Mouse (Mus musculus) kidney, adult 18-20 months (tissue): ENCODE data around the gene Dnaaf2.
"Not testable (repeated sequence)": the region's sequence is repeated elsewhere in the genome, so short reads cannot be mapped to it uniquely, and the experiment has no call there.

Experiments
- DNase-seq: peaks from one replicate; pipeline ENCODE4 v3.0.0; 2021

Dnaaf2 gene

GRCm38 (mm10) chr12:69197378-69198163, 658 bp downstream of the Dnaaf2 start:
- DNase-seq: peak; percentile 61

DNA sequence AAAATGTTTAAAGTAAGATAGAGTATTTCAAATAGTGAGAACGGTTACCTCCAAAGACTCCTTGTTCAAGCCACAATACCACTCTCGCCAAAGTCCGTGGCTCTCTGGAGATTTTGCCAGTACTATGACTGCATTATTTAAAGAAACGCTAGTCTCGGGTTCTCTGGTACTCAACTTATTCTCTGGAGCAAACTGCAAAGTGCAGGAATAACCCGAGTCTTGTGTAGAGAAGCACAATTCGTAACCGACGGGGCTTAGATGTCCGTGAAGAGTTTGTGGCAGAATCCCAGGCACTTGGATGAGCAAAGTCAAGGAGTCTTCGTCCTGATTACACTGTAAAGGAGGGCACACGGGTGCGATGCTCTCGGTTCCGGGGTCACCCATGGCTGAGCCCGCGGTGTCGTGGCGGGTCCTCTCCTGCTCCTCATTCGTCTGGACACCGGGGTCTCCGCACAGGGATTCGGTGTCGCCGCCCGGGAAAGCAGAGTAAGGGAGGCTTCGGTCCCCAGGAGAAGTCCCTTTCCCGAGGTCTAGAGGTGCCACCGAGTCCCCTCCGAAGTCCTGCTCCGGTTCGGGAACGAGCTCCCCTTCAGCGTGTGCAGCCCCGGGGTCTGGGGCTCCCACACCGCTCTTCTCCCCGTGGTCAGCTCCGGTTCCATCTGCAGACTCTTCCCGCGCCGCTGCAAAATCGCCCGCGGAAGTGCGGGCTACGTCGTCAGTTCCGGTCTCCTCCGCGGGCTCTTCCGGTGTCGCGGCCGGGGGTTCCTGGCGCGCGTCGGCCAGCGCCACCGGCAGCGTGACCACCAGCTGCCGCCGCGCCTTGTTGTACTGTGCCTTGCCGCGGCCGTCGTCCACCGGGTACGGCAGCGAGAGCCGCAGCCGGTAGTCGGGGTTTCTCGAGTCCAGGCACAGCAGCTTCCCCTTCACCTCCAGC, 1.5 kb downstream of the Dnaaf2 start, which contains the start of gene Gm49383:
Gm49383 (minus strand) TSS at position 661 of the 934 bp plus-strand sequence.
- DNase-seq: peak; percentile 78

- DNase-seq: no peak
Observed at GRCm38 (mm10) chr12:69192637-69193036, 5.6 kb downstream of the Dnaaf2 start.

GRCm38 (mm10) chr12:69191396-69191795, 6.8 kb downstream of the Dnaaf2 start:
- no peak for DNase-seq

GRCm38 (mm10) chr12:69190522-69190921, 7.7 kb downstream of the Dnaaf2 start:
- DNase-seq: no peak

- no peak for DNase-seq
Observed at GRCm38 (mm10) chr12:69190074-69190473, 8.2 kb downstream of the Dnaaf2 start.

GRCm38 (mm10) chr12:69186811-69187471, 11.3 kb downstream of the Dnaaf2 start:
- peak; percentile 53 for DNase-seq

DNA sequence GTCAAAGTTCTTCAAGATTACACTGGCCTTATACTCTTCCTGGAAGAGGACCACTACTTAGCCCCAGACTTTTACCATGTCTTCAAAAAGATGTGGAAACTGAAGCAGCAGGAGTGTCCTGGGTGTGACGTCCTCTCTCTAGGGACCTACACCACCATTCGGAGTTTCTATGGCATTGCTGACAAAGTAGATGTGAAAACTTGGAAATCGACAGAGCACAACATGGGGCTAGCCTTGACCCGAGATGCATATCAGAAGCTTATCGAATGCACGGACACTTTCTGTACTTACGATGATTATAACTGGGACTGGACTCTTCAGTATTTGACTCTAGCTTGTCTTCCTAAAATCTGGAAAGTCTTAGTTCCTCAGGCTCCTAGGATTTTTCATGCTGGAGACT, 12.9 kb downstream of the Dnaaf2 start:
- peak; percentile 20 for DNase-seq

GRCm38 (mm10) chr12:69184342-69185295, 13.6 kb downstream of the Dnaaf2 start:
- no peak for DNase-seq

- DNase-seq: peak; percentile 99
Observed at GRCm38 (mm10) chr12:69183583-69184308, 14.5 kb downstream of the Dnaaf2 start, which contains the start of the genes Rpl36al and Mgat2. Gene Rpl36al (minus strand): TSS chr12:69184083. Gene Mgat2 (plus strand): TSS chr12:69184157.

- DNase-seq: no peak
Observed at GRCm38 (mm10) chr12:69181800-69182199, 16.4 kb downstream of the Dnaaf2 start.

DNA sequence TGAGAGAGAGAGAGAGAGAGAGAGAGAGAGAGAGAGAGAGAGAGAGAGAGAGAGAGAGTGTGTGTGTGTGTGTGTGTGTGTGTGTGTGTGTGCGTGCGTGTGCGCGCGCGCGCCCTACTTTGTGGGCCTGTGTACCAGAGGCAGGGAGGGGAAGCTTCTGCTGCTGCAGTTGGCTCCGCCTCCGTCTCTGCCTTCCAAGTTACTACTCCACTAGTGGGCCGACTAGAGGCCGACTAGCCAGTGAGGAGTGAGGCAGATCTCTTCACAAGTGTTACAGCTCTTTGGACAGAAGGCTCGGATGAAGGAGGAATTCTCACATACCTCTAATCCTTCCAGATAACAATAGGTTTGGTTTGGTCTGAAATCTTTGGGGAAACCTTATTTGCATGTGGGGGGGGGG, 18.9 kb downstream of the Dnaaf2 start:
- no peak for DNase-seq

DNA sequence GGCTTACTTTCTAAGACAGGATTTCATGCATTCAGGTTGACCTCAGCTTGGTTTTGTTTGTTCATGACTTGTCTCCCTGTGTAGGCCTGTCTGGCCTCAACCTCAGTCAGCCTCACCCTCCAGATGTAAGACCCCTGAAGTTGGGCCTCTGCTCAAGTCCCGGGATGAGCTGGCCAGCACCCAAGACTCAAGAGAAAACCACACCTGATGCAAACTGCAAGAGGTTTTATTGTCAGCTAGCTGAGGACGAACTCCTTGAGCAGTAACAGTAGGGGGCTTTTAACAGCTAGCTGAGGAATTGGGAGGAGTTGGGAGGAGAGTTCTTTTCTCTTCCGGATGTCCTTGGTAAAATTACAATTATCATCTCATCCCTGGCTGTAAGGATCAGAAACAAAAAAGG, 20.7 kb downstream of the Dnaaf2 start:
- DNase-seq: no peak

DNA sequence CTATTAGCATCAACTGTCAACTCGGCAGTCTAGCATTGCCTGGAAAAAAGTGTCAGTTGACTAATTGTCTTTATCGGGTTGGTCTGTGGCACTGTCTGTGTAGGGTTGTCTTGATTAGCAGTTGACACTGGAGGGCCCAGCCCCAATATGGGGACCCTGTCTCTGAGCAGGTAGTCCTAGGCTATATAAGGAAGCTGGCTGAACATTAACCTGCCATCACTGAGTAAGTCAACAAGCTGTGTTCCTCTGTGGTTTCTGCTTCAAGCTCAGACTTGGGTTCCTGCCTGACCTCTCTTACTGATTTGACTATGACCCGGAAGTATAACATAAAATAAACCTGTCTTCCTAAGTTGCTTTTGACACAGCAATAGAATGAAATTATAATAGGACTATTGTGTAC, 22.3 kb downstream of the Dnaaf2 start:
- no peak for DNase-seq

GRCm38 (mm10) chr12:69171307-69171706, 26.9 kb downstream of the Dnaaf2 start:
- no peak for DNase-seq

- DNase-seq: peak; percentile 96
Observed at GRCm38 (mm10) chr12:69168461-69169106, 29.6 kb downstream of the Dnaaf2 start, which contains the start of gene Lrr1. Gene Lrr1 (plus strand): TSS chr12:69168814.

GRCm38 (mm10) chr12:69167656-69168460, 30.4 kb downstream of the Dnaaf2 start:
- DNase-seq: no peak

DNA sequence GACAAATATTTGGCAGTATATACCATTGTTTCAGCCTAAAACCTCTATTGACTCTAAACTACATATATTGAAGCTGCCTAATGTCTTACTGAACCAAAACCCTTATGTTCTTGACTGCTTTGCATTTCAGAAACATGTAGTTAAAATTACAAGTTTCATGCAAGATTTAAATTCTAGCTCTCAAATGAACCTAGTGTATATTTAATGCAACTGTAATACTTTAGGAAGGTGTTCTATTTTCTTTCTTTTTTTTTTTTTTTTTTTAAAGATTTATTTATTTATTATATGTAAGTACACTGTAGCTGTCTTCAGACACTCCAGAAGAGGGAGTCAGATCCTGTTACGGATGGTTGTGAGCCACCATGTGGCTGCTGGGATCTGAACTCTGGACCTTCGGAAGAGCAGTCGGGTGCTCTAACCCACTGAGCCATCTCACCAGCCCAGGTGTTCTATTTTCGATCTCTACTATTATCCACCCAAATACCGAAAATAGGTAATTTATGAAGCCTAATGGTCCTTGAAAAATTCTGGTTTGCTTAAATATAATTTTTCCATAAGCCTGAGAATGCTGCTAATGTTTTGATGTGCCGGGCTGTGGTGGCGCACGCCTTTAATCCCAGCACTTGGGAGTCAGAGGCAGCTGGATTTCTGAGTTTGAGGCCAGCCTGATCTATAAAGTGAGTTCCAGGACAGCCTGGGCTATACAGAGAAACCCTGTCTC, 31.2 kb downstream of the Dnaaf2 start:
- DNase-seq: not testable (repeated sequence)

DNA sequence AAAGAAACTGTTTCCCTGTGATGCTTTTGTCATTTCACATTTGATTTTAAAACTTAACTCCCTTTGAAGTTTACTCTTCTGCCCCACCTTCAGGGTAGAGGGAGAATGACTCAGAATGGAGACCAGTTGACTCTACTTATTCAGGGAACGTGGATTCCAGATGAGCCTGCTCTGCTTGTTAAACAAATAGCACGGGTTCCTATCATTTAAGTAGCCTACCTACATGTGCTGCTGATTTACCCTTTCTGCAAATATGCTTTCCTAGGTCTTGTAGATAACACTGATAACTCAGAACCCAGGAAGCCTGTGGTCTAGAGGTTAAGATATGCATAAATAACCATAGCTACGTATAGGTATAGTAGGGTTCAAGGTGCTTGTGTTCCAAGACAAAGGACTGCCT, 33.3 kb downstream of the Dnaaf2 start:
- DNase-seq: no peak
